Mouse (Mus musculus) liver, adult 10 weeks (tissue): ENCODE measurements around the gene E2f6. TPM values are rescaled to one million over a fixed set of nuclear protein-coding genes. Genes with fewer than 3 reads are reported as not detected.

Experiments used
- polyA plus RNA-seq: library from polyadenylated mRNA; stranded (reverse); fragments of 350-450 nt; fragmentation: Illumina TruSeq; extraction: RNeasy Lipid Tissue Mini Kit (QIAGEN cat#74804); gene quantifications from one replicate; pipeline ENCODE4 v1.2.3, GENCODE M21; 2014; ENCODE audit warnings: low read depth, low replicate concordance

E2f6 gene
- polyA plus RNA-seq: 17.6 TPM

GRCm38 (mm10) chr12:16810525-16811431, at the start of gene E2f6:
E2f6 (plus strand) TSS chr12:16810963.

GRCm38 (mm10) chr12:16800259-16800958, 10.4 kb upstream of the E2f6 start, which contains the start of gene Greb1:
Greb1 (minus strand) TSS chr12:16800886.

Other genes with a start within 250 kb of the E2f6 start
- 5.4 TPM for gene Lpin1, start 200.0 kb upstream of the E2f6 start, polyA plus RNA-seq
- not detected for gene Ntsr2, start 157.6 kb upstream of the E2f6 start, polyA plus RNA-seq
- not detected for gene Greb1, start 10.1 kb upstream of the E2f6 start, polyA plus RNA-seq
- gene Rock2, start 83.9 kb downstream of the E2f6 start, polyA plus RNA-seq: 16.5 TPM
- 0.77 TPM for gene Pqlc3, start 189.4 kb downstream of the E2f6 start, polyA plus RNA-seq
- gene 2410004P03Rik, start 200.8 kb downstream of the E2f6 start, polyA plus RNA-seq: not detected